9 mouse cellular contexts compared by ENCODE assay signal in genomic region chr16:23987341-23988156, GRCm38 (mm10). TPM values are rescaled to one million over a fixed set of nuclear protein-coding genes. Genes with fewer than 3 reads are reported as not detected.
DNase-seq lines count a peak whose midpoint lies in the region; ATAC-seq and TF ChIP-seq lines count a peak whose summit lies in the region.
"Had no signal": no experiment of that assay in that cellular context is flagged by ENCODE, and none has a peak within 500 bp of the region (broad histone marks: within the 10 kb centered on the region; RNA-seq: fewer than 3 reads in every experiment).

No protein-coding gene starts in this region.

- peak overlapping the region; percentile 88 for H3K9ac ChIP-seq in embryonic facial prominence, embryonic 14.5 days (ENCODE audit: low read depth, low read length)
- peak overlapping the region; percentile 74 for H3K9ac ChIP-seq in hindbrain, embryonic 12.5 days
- H3K9ac ChIP-seq in liver, adult 2 months (ENCODE audit: low read depth, low read length), result peak overlapping the region; percentile 99
- H3K9ac ChIP-seq in neural tube, embryonic 12.5 days, result peak overlapping the region; percentile 87

- peaks cover 9% of the 10 kb centered on the region; the same call in 1 of the 2 replicates for H3K79me2 ChIP-seq in liver, adult 2 months (ENCODE audit: control insufficient read depth, insufficient read depth, low read length)

- no peaks in the 10 kb centered on the region for H3K9me3 ChIP-seq in embryonic facial prominence, embryonic 14.5 days (ENCODE audit: control insufficient read depth, low read length)
- H3K9me3 ChIP-seq in hindbrain, embryonic 12.5 days (replicated peaks), result no peaks in the 10 kb centered on the region
- no peaks in the 10 kb centered on the region for H3K9me3 ChIP-seq in neural tube, embryonic 12.5 days

- 0 out of 2 replicates have a peak, but pooled peaks have one; percentile 17 for TF ChIP-seq POLR2A in liver, adult 2 months (IDR thresholded peaks at IDR 0.05; ENCODE audit: extremely low read depth, insufficient read depth, low read length)

- WGBS in embryonic facial prominence, embryonic 14.5 days, result under 1% methylated on average over 57 of the region's 64 CpGs
- WGBS in hindbrain, embryonic 12.5 days, result under 1% methylated on average over 59 of the region's 64 CpGs
- WGBS in liver, adult 2 months, result under 1% methylated on average over 64 of the region's 64 CpGs
- under 1% methylated on average over 64 of the region's 64 CpGs for WGBS in neural tube, embryonic 12.5 days

- no peak for TF ChIP-seq CTCF in liver, adult 2 months (IDR thresholded peaks at IDR 0.05; ENCODE audit: low read depth, low read length)

- H3K27ac ChIP-seq in embryonic facial prominence, embryonic 14.5 days (replicated peaks; ENCODE audit: low read depth, low read length), result peak overlapping the region; percentile 98
- H3K27ac ChIP-seq in hindbrain, embryonic 12.5 days, result peak overlapping the region; percentile 52
- H3K27ac ChIP-seq in liver, adult 2 months (replicated peaks; ENCODE audit: insufficient read depth, low read depth, low read length), result peak overlapping the region; percentile 100
- no peak overlapping the region for H3K27ac ChIP-seq in neural tube, embryonic 12.5 days

- H3K36me3 ChIP-seq in embryonic facial prominence, embryonic 14.5 days (ENCODE audit: control insufficient read depth, insufficient read depth, low read length), result no peaks in the 10 kb centered on the region
- H3K36me3 ChIP-seq in hindbrain, embryonic 12.5 days, result no peaks in the 10 kb centered on the region
- no peaks in the 10 kb centered on the region for H3K36me3 ChIP-seq in liver, adult 2 months (ENCODE audit: control insufficient read depth, insufficient read depth, low read length)
- H3K36me3 ChIP-seq in neural tube, embryonic 12.5 days, result no peaks in the 10 kb centered on the region

- peak overlapping the region; percentile 78 for H3K4me3 ChIP-seq in embryonic facial prominence, embryonic 14.5 days (ENCODE audit: low read depth, low read length)
- peak overlapping the region; percentile 71 for H3K4me3 ChIP-seq in hindbrain, embryonic 12.5 days
- H3K4me3 ChIP-seq in liver, adult 2 months (ENCODE audit: insufficient read depth, low read depth, low read length), result peak overlapping the region; percentile 85
- peak overlapping the region; percentile 69 for H3K4me3 ChIP-seq in neural tube, embryonic 12.5 days

- no peaks in the 10 kb centered on the region for H3K27me3 ChIP-seq in embryonic facial prominence, embryonic 14.5 days (replicated peaks; ENCODE audit: control insufficient read depth, insufficient read depth, low read length)
- peaks cover 39% of the 10 kb centered on the region for H3K27me3 ChIP-seq in hindbrain, embryonic 12.5 days
- H3K27me3 ChIP-seq in liver, adult 2 months (ENCODE audit: control insufficient read depth, insufficient read depth, low read length), result no peaks in the 10 kb centered on the region
- peaks cover 21% of the 10 kb centered on the region for H3K27me3 ChIP-seq in neural tube, embryonic 12.5 days (replicated peaks)

- peaks cover 24% of the 10 kb centered on the region for H3K4me1 ChIP-seq in embryonic facial prominence, embryonic 14.5 days (ENCODE audit: control insufficient read depth, insufficient read depth, low read length)
- peaks cover 34% of the 10 kb centered on the region for H3K4me1 ChIP-seq in hindbrain, embryonic 12.5 days
- H3K4me1 ChIP-seq in liver, adult 2 months (ENCODE audit: control insufficient read depth, insufficient read depth, low read length), result peaks cover 3% of the 10 kb centered on the region; the same call in 1 of the 2 replicates
- H3K4me1 ChIP-seq in neural tube, embryonic 12.5 days, result peaks cover 41% of the 10 kb centered on the region

- DNase-seq in adrenal gland, adult (ENCODE audit: inconsistent age in 2 of 2, low spot score in 1 of 2), result peak; percentile 70 to 88
- no peak for DNase-seq in adrenal gland, adult 8-10 months
- DNase-seq in adrenal gland, adult 18-20 months (ENCODE audit: low spot score in 2 of 2), result peak; percentile 59 to 61
- DNase-seq in embryonic facial prominence, embryonic 14.5 days (ENCODE audit: low spot score), result peak; percentile 63
- DNase-seq in liver, adult 2 months (ENCODE audit: extremely low read depth, low read depth, low spot score), result no peak
- DNase-seq in thymus, postnatal 36 days, result peak; percentile 65 to 71

- ATAC-seq in embryonic facial prominence, embryonic 14.5 days (ENCODE audit: low read depth), result no peak; the same call in 1 of the 2 replicates
- ATAC-seq in hindbrain, embryonic 12.5 days (ENCODE audit: low FRiP score), result no peak
- ATAC-seq in neural tube, embryonic 12.5 days (ENCODE audit: low FRiP score, low read depth), result no peak

- H3K4me2 ChIP-seq in embryonic facial prominence, embryonic 14.5 days (ENCODE audit: low read depth, low read length), result peak overlapping the region; percentile 93
- peak overlapping the region; percentile 97 for H3K4me2 ChIP-seq in hindbrain, embryonic 12.5 days (replicated peaks)
- H3K4me2 ChIP-seq in neural tube, embryonic 12.5 days (replicated peaks), result peak overlapping the region; percentile 95

RNA-seq across cellular contexts. Expression of gene Gm37419, which starts 0.7 kb away (rescaled TPM):
- not detected for total RNA-seq in adrenal gland, adult 8-10 months (2022)
- not detected for total RNA-seq in adrenal gland, adult 18-20 months (2021)
- not detected in 2 replicates for polyA plus RNA-seq in embryonic facial prominence, embryonic 14.5 days (2014; fragmentation: Nextera tagmentation; extraction: Ambion mirVana)
- not detected in 2 replicates for polyA plus RNA-seq in hindbrain, embryonic 12.5 days (2016; fragmentation: Nextera tagmentation; extraction: Ambion mirVana)
- not detected in 2 replicates for total RNA-seq in liver, adult 2 months (2014; rRNA removed)
- polyA plus RNA-seq in liver, adult 2 months (2012; rRNA removed), result not detected in 2 replicates
- polyA plus RNA-seq in neural tube, embryonic 12.5 days (2016; fragmentation: Nextera tagmentation; extraction: Ambion mirVana), result not detected in 2 replicates
- polyA plus RNA-seq: large intestine, adult 2 months had no signal

RNA-seq across cellular contexts. Expression of gene Bcl6, which starts 1.1 kb away (rescaled TPM):
- total RNA-seq in adrenal gland, adult 8-10 months (2022), result 10 to 100 TPM; 11.5 to 65.2 (median 59.2) TPM
- 10 to 100 TPM; 43.5 to 54.8 TPM for total RNA-seq in adrenal gland, adult 18-20 months (2021)
- 2.5 and 3.0 TPM in 2 replicates for polyA plus RNA-seq in embryonic facial prominence, embryonic 14.5 days (2014; fragmentation: Nextera tagmentation; extraction: Ambion mirVana)
- 0.12 and 0.18 TPM in 2 replicates for polyA plus RNA-seq in hindbrain, embryonic 12.5 days (2016; fragmentation: Nextera tagmentation; extraction: Ambion mirVana)
- total RNA-seq in liver, adult 2 months (2014; rRNA removed), result 20.6 and 21.2 TPM in 2 replicates
- 4.5 and 5.9 TPM in 2 replicates for polyA plus RNA-seq in liver, adult 2 months (2012; rRNA removed)
- 0.05 and 0.41 TPM in 2 replicates for polyA plus RNA-seq in neural tube, embryonic 12.5 days (2016; fragmentation: Nextera tagmentation; extraction: Ambion mirVana)

RNA-seq across cellular contexts. Expression of gene Rtp2, which starts 55.4 kb away (rescaled TPM):
- not detected for total RNA-seq in adrenal gland, adult 8-10 months (2022)
- not detected for total RNA-seq in adrenal gland, adult 18-20 months (2021)
- polyA plus RNA-seq in embryonic facial prominence, embryonic 14.5 days (2014; fragmentation: Nextera tagmentation; extraction: Ambion mirVana), result 0.79 and 0.84 TPM in 2 replicates
- not detected in 2 replicates for polyA plus RNA-seq in hindbrain, embryonic 12.5 days (2016; fragmentation: Nextera tagmentation; extraction: Ambion mirVana)
- total RNA-seq in liver, adult 2 months (2014; rRNA removed), result not detected in 2 replicates
- not detected in 2 replicates for polyA plus RNA-seq in liver, adult 2 months (2012; rRNA removed)
- not detected in 2 replicates for polyA plus RNA-seq in neural tube, embryonic 12.5 days (2016; fragmentation: Nextera tagmentation; extraction: Ambion mirVana)
- polyA plus RNA-seq: large intestine, adult 2 months had no signal

Comparison
In these comparisons a context has a peak if more than half of its experiments do, and no peak if none do; other contexts are left out.
1. DNase-seq: peak in adrenal gland, adult (2 of 2), adrenal gland, adult 18-20 months (2 of 2), embryonic facial prominence, embryonic 14.5 days (single experiment) and thymus, postnatal 36 days (2 of 2); none in adrenal gland, adult 8-10 months (single experiment) and liver, adult 2 months (single experiment).
2. Peak in every context shown above with its lines, with median percentiles within 50 percentile points of each other: H3K4me2 ChIP-seq, H3K4me3 ChIP-seq and H3K9ac ChIP-seq.